Mouse (Mus musculus) midbrain, embryonic 11.5 days (tissue): ENCODE measurements at regions not wholly inside any gene's neighbourhood (a gene's known extent, or its start where the extent isn't known, plus 50 kb on each side); places are given as distances from the start of the nearest gene placed in this dataset.
A peak's percentile ranks its signal among the peaks of the same experiment; 100 is the strongest.

Experiments
- ATAC-seq: fragments of 200-750 bp; cut with Nextera tagmentation; 2 replicates; pipeline ENCODE4 v1.8.0; 2017; ENCODE audit warnings: moderate TSS enrichment, moderate library complexity; ENCODE audit not compliant: low FRiP score
- DNase-seq: peaks from one replicate; pipeline ENCODE4 v3.0.0; 2015; ENCODE audit warnings: low spot score; ENCODE audit errors: missing footprints
- H3K27ac ChIP-seq: fragments of 300-500 bp; sonication (generic); 2 replicates; pipeline ENCODE4 v1.5.1; 2014; ENCODE audit warnings: low read depth, low read length
- H3K27me3 ChIP-seq: fragments of 300-500 bp; sonication (generic); 2 replicates; pipeline ENCODE4 v1.6.1; 2014; ENCODE audit warnings: mild to moderate bottlenecking, low read length, moderate library complexity, mixed read lengths; ENCODE audit not compliant: control insufficient read depth, insufficient read depth
- H3K36me3 ChIP-seq: fragments of 300-500 bp; sonication (generic); 2 replicates; pipeline ENCODE4 v1.6.1; 2014; ENCODE audit warnings: mild to moderate bottlenecking, low read length, moderate library complexity, mixed read lengths; ENCODE audit not compliant: control insufficient read depth, insufficient read depth
- H3K4me1 ChIP-seq: fragments of 300-500 bp; sonication (generic); 2 replicates; pipeline ENCODE4 v1.6.1; 2014; ENCODE audit warnings: low read length; ENCODE audit not compliant: control insufficient read depth, insufficient read depth
- H3K4me2 ChIP-seq: fragments of 300-500 bp; sonication (generic); 2 replicates; pipeline ENCODE4 v1.6.1; 2014; ENCODE audit warnings: mild to moderate bottlenecking, moderate library complexity
- H3K4me3 ChIP-seq: fragments of 300-500 bp; sonication (generic); 2 replicates; pipeline ENCODE4 v1.5.1; 2014; ENCODE audit warnings: low read depth, low read length
- H3K9ac ChIP-seq: fragments of 300-500 bp; sonication (generic); 2 replicates; pipeline ENCODE4 v1.6.1; 2014; ENCODE audit warnings: low read length
- H3K9me3 ChIP-seq: fragments of 300-500 bp; sonication (generic); 2 replicates; pipeline ENCODE4 v1.6.1; 2016; ENCODE audit warnings: low read length; ENCODE audit not compliant: control insufficient read depth
- WGBS: fragments of 180-500 bp; shearing (Covaris S2); extraction: QIAGEN DNeasy Blood & Tissue Kit; methylation state at CpG from one replicate; pipeline ENCODE4 v1.1.7; 2014; 5-methylcytosine and 5-hydroxymethylcytosine counted together

- Histone ChIP-seq H3K27me3 (no peaks in the 10 kb centered on the region), H3K9me3 (no peaks in the 10 kb centered on the region; the same call in 1 of the 2 replicates), H3K27ac (peak overlapping the region; percentile 92), H3K4me1 (peaks cover 17% of the 10 kb centered on the region), H3K4me3 (no peak overlapping the region), H3K36me3 (no peaks in the 10 kb centered on the region), H3K9ac (peak overlapping the region; percentile 31; the same call in 1 of the 2 replicates), H3K4me2 (peak overlapping the region; percentile 6; the same call in 1 of the 2 replicates)
- DNase-seq (peak; percentile 96), ATAC-seq (peak; percentile 95)
- 7% methylated on average over 12 of the region's 12 CpGs for WGBS
Observed at GRCm38 (mm10) chr1:41165878-41166786, 360.7 kb downstream of the Tmem182 start.

- Histone ChIP-seq H3K9me3 (no peaks in the 10 kb centered on the region; the same call in 1 of the 2 replicates), H3K4me3 (no peak overlapping the region), H3K36me3 (no peaks in the 10 kb centered on the region), H3K9ac (peak overlapping the region; percentile 31; the same call in 1 of the 2 replicates), H3K4me1 (peaks cover 17% of the 10 kb centered on the region), H3K27ac (peak overlapping the region; percentile 92), H3K27me3 (no peaks in the 10 kb centered on the region), H3K4me2 (peak overlapping the region; percentile 6; the same call in 1 of the 2 replicates)
- ATAC-seq (peak; percentile 79), DNase-seq (peak; percentile 91)
- WGBS, result 36% methylated on average over 4 of the region's 4 CpGs
Observed at GRCm38 (mm10) chr1:41166787-41167420, 361.5 kb downstream of the Tmem182 start.

- WGBS, result 90% methylated on average over 6 of the region's 6 CpGs
- Histone ChIP-seq H3K9me3 (no peaks in the 10 kb centered on the region), H3K4me3 (no peak overlapping the region), H3K27me3 (no peaks in the 10 kb centered on the region; the same call in 1 of the 2 replicates), H3K27ac (no peak overlapping the region), H3K4me1 (peaks cover 2% of the 10 kb centered on the region; the same call in 1 of the 2 replicates), H3K9ac (no peak overlapping the region), H3K36me3 (no peaks in the 10 kb centered on the region), H3K4me2 (no peak overlapping the region)
- no peak for DNase-seq
- no peak for ATAC-seq
Observed at GRCm38 (mm10) chr1:41186991-41187390, 381.6 kb downstream of the Tmem182 start.

GRCm38 (mm10) chr1:41212876-41213275, 407.5 kb downstream of the Tmem182 start:
- Histone ChIP-seq H3K9me3 (no peaks in the 10 kb centered on the region), H3K27ac (no peak overlapping the region), H3K27me3 (no peaks in the 10 kb centered on the region), H3K4me1 (no peaks in the 10 kb centered on the region), H3K4me3 (no peak overlapping the region), H3K36me3 (no peaks in the 10 kb centered on the region), H3K4me2 (no peak overlapping the region), H3K9ac (no peak overlapping the region)
- ATAC-seq, result no peak
- WGBS, result 83% methylated on average over 2 of the region's 2 CpGs
- no peak for DNase-seq

GRCm38 (mm10) chr1:41225851-41226250, 420.4 kb downstream of the Tmem182 start:
- no peaks in the 10 kb centered on the region for H3K4me1 ChIP-seq
- no peak for ATAC-seq
- WGBS, result 78% methylated on average over 1 of the region's 1 CpGs
- no peaks in the 10 kb centered on the region for H3K36me3 ChIP-seq
- DNase-seq, result no peak
- H3K9ac ChIP-seq, result no peak overlapping the region
- no peaks in the 10 kb centered on the region for H3K9me3 ChIP-seq
- no peaks in the 10 kb centered on the region for H3K27me3 ChIP-seq
- no peak overlapping the region for H3K4me2 ChIP-seq
- H3K27ac ChIP-seq, result no peak overlapping the region
- H3K4me3 ChIP-seq, result no peak overlapping the region

- Histone ChIP-seq H3K27ac (no peak overlapping the region), H3K4me2 (no peak overlapping the region), H3K4me3 (no peak overlapping the region), H3K36me3 (no peaks in the 10 kb centered on the region), H3K4me1 (peaks cover 4% of the 10 kb centered on the region; the same call in 1 of the 2 replicates), H3K9me3 (no peaks in the 10 kb centered on the region), H3K27me3 (no peaks in the 10 kb centered on the region), H3K9ac (no peak overlapping the region)
- WGBS, result 79% methylated on average over 7 of the region's 7 CpGs
- DNase-seq, result no peak
- no peak for ATAC-seq
Observed at GRCm38 (mm10) chr1:41235335-41235734, 429.9 kb downstream of the Tmem182 start.

GRCm38 (mm10) chr1:41243000-41243399, 437.6 kb downstream of the Tmem182 start:
- WGBS, result 73% methylated on average over 6 of the region's 6 CpGs
- ATAC-seq, result no peak
- Histone ChIP-seq H3K27me3 (no peaks in the 10 kb centered on the region), H3K36me3 (no peaks in the 10 kb centered on the region), H3K9ac (no peak overlapping the region), H3K4me1 (no peaks in the 10 kb centered on the region), H3K4me3 (no peak overlapping the region), H3K4me2 (no peak overlapping the region), H3K9me3 (no peaks in the 10 kb centered on the region), H3K27ac (no peak overlapping the region)
- no peak for DNase-seq

- ATAC-seq, result no peak
- no peaks in the 10 kb centered on the region for H3K9me3 ChIP-seq
- H3K4me2 ChIP-seq, result no peak overlapping the region
- H3K9ac ChIP-seq, result no peak overlapping the region
- H3K36me3 ChIP-seq, result no peaks in the 10 kb centered on the region
- no peak overlapping the region for H3K27ac ChIP-seq
- DNase-seq, result no peak
- WGBS, result 91% methylated on average over 12 of the region's 12 CpGs
- no peak overlapping the region for H3K4me3 ChIP-seq
- H3K27me3 ChIP-seq, result no peaks in the 10 kb centered on the region
- no peaks in the 10 kb centered on the region for H3K4me1 ChIP-seq
Observed at GRCm38 (mm10) chr1:41244627-41245026, 439.2 kb downstream of the Tmem182 start.

GRCm38 (mm10) chr1:41264214-41264613, 458.8 kb downstream of the Tmem182 start:
- peaks cover 3% of the 10 kb centered on the region; the same call in 1 of the 2 replicates for H3K4me1 ChIP-seq
- H3K4me2 ChIP-seq, result no peak overlapping the region
- H3K4me3 ChIP-seq, result no peak overlapping the region
- ATAC-seq (0 out of 2 replicates have a peak, but pooled peaks have one; percentile 48), DNase-seq (peak; percentile 92)
- H3K9ac ChIP-seq, result no peak overlapping the region
- no peaks in the 10 kb centered on the region for H3K9me3 ChIP-seq
- H3K27me3 ChIP-seq, result no peaks in the 10 kb centered on the region
- no peak overlapping the region for H3K27ac ChIP-seq
- WGBS, result 39% methylated on average over 10 of the region's 10 CpGs
- H3K36me3 ChIP-seq, result no peaks in the 10 kb centered on the region
